Mouse (Mus musculus) gastrocnemius, postnatal 36 days (tissue): ENCODE data around the gene Tmem200b. TPM values are rescaled to one million over a fixed set of nuclear protein-coding genes. Genes with fewer than 3 reads are reported as not detected.

ENCODE experiments used
- DNase-seq, 2 experiments: peaks; one replicate each; pipeline ENCODE4 v3.0.0; 2022
- intact Hi-C: fragments of 180-260 bp; cut with DNase I; formaldehyde crosslinking; loops from one replicate; pipeline ENCODE4 v1.15.1; 2025
- long read RNA-seq, 2 experiments: library from polyadenylated mRNA; stranded (forward); transcript quantifications; one replicate each; pipeline ENCODE4 v2.0.0; 2021
- total RNA-seq, 2 experiments: library from RNA; stranded (reverse); gene quantifications; 2 replicates each; pipeline ENCODE4 v1.2.3; 2021

Gene Tmem200b
- 1 to 10 TPM; 1.5 to 2.2 TPM for total RNA-seq
- long read RNA-seq, experiment 1 = 0 reads
- long read RNA-seq, experiment 2, partial matches to known transcripts = 0 of 2 reads
- long read RNA-seq, experiment 2, other reads (novel, unspliced or antisense) = 1 of 2 reads

- peak in 1 of 2 experiments; percentile 8 for DNase-seq
- intact Hi-C loops = no loop called here
These were observed at the start of gene Tmem200b for GRCm38 (mm10) chr4:131921461-131922346. Gene Tmem200b (plus strand): TSS chr4:131921771.

- intact Hi-C loops = no loop called here
- no peak for DNase-seq
These were observed 48.8 kb upstream of the Tmem200b start for GRCm38 (mm10) chr4:131872672-131873292.

GRCm38 (mm10) chr4:131873293-131874168, 48.0 kb upstream of the Tmem200b start, which contains the start of gene Srsf4:
Gene Srsf4 (plus strand): TSS chr4:131873617.
- DNase-seq = peak; percentile 88 to 91
- intact Hi-C loops = no loop called here

GRCm38 (mm10) chr4:131874169-131874536, 47.4 kb upstream of the Tmem200b start:
- intact Hi-C loops = no loop called here

GRCm38 (mm10) chr4:131874567-131874966, 47.0 kb upstream of the Tmem200b start:
- DNase-seq = no peak
- intact Hi-C loops = no loop called here

More at GRCm38 (mm10) chr4:131874169-131874536, 47.4 kb upstream of the Tmem200b start:
- DNase-seq = no peak

- DNase-seq = no peak
- intact Hi-C loops = no loop called here
These were observed 46.3 kb upstream of the Tmem200b start for GRCm38 (mm10) chr4:131875242-131875641.

GRCm38 (mm10) chr4:131876836-131877235, 44.7 kb upstream of the Tmem200b start:
- DNase-seq = no peak
- intact Hi-C loops = no loop called here

- no peak for DNase-seq
- intact Hi-C loops = no loop called here
These were observed 41.9 kb upstream of the Tmem200b start for GRCm38 (mm10) chr4:131879692-131880091.

GRCm38 (mm10) chr4:131881306-131881705, 40.3 kb upstream of the Tmem200b start:
- no peak for DNase-seq
- intact Hi-C loops = no loop called here

GRCm38 (mm10) chr4:131883571-131883970, 38.0 kb upstream of the Tmem200b start:
- intact Hi-C loops = no loop called here
- DNase-seq = no peak

GRCm38 (mm10) chr4:131885376-131885775, 36.2 kb upstream of the Tmem200b start:
- intact Hi-C loops = no loop called here
- DNase-seq = no peak

- no peak for DNase-seq
- intact Hi-C loops = no loop called here
These were observed 33.0 kb upstream of the Tmem200b start for GRCm38 (mm10) chr4:131888564-131888963.

- DNase-seq = no peak
- intact Hi-C loops = no loop called here
These were observed 30.9 kb upstream of the Tmem200b start for GRCm38 (mm10) chr4:131890692-131891091.

GRCm38 (mm10) chr4:131897109-131897508, 24.5 kb upstream of the Tmem200b start:
- intact Hi-C loops = no loop called here
- no peak for DNase-seq

- intact Hi-C loops = no loop called here
- no peak for DNase-seq
These were observed 23.8 kb upstream of the Tmem200b start for GRCm38 (mm10) chr4:131897787-131898186.

- intact Hi-C loops = no loop called here
- DNase-seq = no peak
These were observed 22.9 kb upstream of the Tmem200b start for GRCm38 (mm10) chr4:131898503-131899179.

- no peak for DNase-seq
- intact Hi-C loops = no loop called here
These were observed 22.4 kb upstream of the Tmem200b start for GRCm38 (mm10) chr4:131899180-131899554.

- intact Hi-C loops = no loop called here
- DNase-seq = no peak
These were observed 20.5 kb upstream of the Tmem200b start for GRCm38 (mm10) chr4:131901090-131901489.

- no peak for DNase-seq
- intact Hi-C loops = no loop called here
These were observed 17.1 kb upstream of the Tmem200b start for GRCm38 (mm10) chr4:131904478-131904877.

GRCm38 (mm10) chr4:131906423-131906822, 15.1 kb upstream of the Tmem200b start:
- intact Hi-C loops = no loop called here

More at GRCm38 (mm10) chr4:131906423-131906822, 15.1 kb upstream of the Tmem200b start:
- no peak for DNase-seq
